In the genomic region with DNA sequence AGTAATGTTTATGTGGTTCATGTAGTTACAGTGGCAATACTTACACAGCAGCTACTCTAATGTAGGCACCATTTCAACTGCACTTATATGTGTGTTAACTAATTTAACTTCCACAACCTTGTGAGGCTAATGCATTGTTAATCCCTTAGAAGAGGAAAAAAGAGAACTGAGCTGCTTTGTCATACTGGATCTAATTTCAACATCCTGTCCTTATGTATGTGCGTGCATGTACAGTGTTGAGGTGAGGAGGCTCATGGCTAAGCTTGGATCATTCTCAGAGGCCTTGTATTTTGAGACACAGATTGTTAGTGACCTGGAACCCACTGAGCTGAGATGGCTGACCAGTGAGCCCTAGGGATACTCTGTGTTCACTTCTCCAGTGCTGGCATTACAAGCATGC, we compare ENCODE assay signal across 29 mouse cellular contexts.
"Had no signal": no experiment of that assay in that cellular context is flagged by ENCODE, and none has a peak within 500 bp of the region (broad histone marks: within the 10 kb centered on the region; RNA-seq: fewer than 3 reads in every experiment).

No protein-coding gene starts in this region.

- H3K27ac ChIP-seq: embryonic facial prominence, embryonic 10.5 days; embryonic facial prominence, embryonic 12.5 days; embryonic facial prominence, embryonic 13.5 days; embryonic facial prominence, embryonic 15.5 days; forebrain, embryonic 10.5 days; forebrain, embryonic 12.5 days; forebrain, embryonic 13.5 days; forebrain, embryonic 15.5 days; gastrocnemius, adult 2 months had no signal

- ATAC-seq: forebrain, embryonic 13.5 days; forebrain, embryonic 14.5 days; forebrain, embryonic 15.5 days; forebrain, embryonic 16.5 days; forebrain, postnatal 0 days had no signal

- H3K4me2 ChIP-seq: embryonic facial prominence, embryonic 12.5 days; embryonic facial prominence, embryonic 13.5 days; embryonic facial prominence, embryonic 15.5 days; forebrain, embryonic 12.5 days; forebrain, embryonic 13.5 days; forebrain, embryonic 15.5 days had no signal

- H3K4me3 ChIP-seq: embryonic facial prominence, embryonic 10.5 days; embryonic facial prominence, embryonic 12.5 days; embryonic facial prominence, embryonic 13.5 days; embryonic facial prominence, embryonic 15.5 days; erythroblast, embryonic 14.5 days; forebrain, embryonic 10.5 days; forebrain, embryonic 12.5 days; forebrain, embryonic 13.5 days; forebrain, embryonic 15.5 days; gastrocnemius, adult 2 months had no signal

- H3K9ac ChIP-seq: embryonic facial prominence, embryonic 12.5 days; embryonic facial prominence, embryonic 13.5 days; embryonic facial prominence, embryonic 15.5 days; forebrain, embryonic 12.5 days; forebrain, embryonic 13.5 days; forebrain, embryonic 15.5 days; forebrain, postnatal 0 days had no signal

- H3K27me3 ChIP-seq: embryonic facial prominence, embryonic 12.5 days; embryonic facial prominence, embryonic 13.5 days; embryonic facial prominence, embryonic 15.5 days; forebrain, embryonic 12.5 days; forebrain, embryonic 13.5 days; forebrain, embryonic 15.5 days had no signal

- H3K4me1 ChIP-seq: embryonic facial prominence, embryonic 10.5 days; embryonic facial prominence, embryonic 12.5 days; embryonic facial prominence, embryonic 13.5 days; embryonic facial prominence, embryonic 15.5 days; forebrain, embryonic 13.5 days had no signal

- H3K36me3 ChIP-seq: embryonic facial prominence, embryonic 10.5 days; embryonic facial prominence, embryonic 12.5 days; embryonic facial prominence, embryonic 13.5 days; embryonic facial prominence, embryonic 15.5 days; forebrain, embryonic 10.5 days; forebrain, embryonic 12.5 days; forebrain, embryonic 15.5 days had no signal

- DNase-seq: cerebellum, adult 18-20 months; cerebellum, adult 2 months; cerebellum, adult 8-10 months; cerebellum, adult 9-10 months; cerebellum, adult 9-11 months; cerebellum, postnatal 10 days; cerebellum, postnatal 14 days; cerebellum, postnatal 25 days; cerebellum, postnatal 36 days; embryo, embryonic 11 days; forebrain, postnatal 0 days; gastrocnemius, adult 2 months; gastrocnemius, postnatal 10 days; gastrocnemius, postnatal 14 days; gastrocnemius, postnatal 25 days; gastrocnemius, postnatal 36 days; heart, adult 11 months; heart, adult 18-20 months had no signal

- H3K9me3 ChIP-seq: embryonic facial prominence, embryonic 10.5 days; embryonic facial prominence, embryonic 12.5 days; embryonic facial prominence, embryonic 13.5 days; embryonic facial prominence, embryonic 15.5 days; forebrain, embryonic 10.5 days; forebrain, embryonic 12.5 days; forebrain, embryonic 13.5 days; forebrain, embryonic 15.5 days had no signal
